Mouse (Mus musculus) forebrain, embryonic 12.5 days (tissue): ENCODE measurements at regions not wholly inside any gene's neighbourhood (a gene's known extent, or its start where the extent isn't known, plus 50 kb on each side); places are given as distances from the start of the nearest gene placed in this dataset.

ENCODE experiments used
- ATAC-seq: fragments of 200-750 bp; cut with Nextera tagmentation; 2 replicates; pipeline ENCODE4 v1.8.0; 2017; ENCODE audit warnings: moderate TSS enrichment; ENCODE audit not compliant: low FRiP score
- H3K27ac ChIP-seq: fragments of 300-500 bp; sonication (generic); 2 replicates; pipeline ENCODE4 v1.5.1; 2016; ENCODE audit warnings: mild to moderate bottlenecking
- H3K27me3 ChIP-seq: fragments of 300-500 bp; sonication (generic); 2 replicates; pipeline ENCODE4 v1.6.1; 2016; ENCODE audit warnings: mild to moderate bottlenecking
- H3K36me3 ChIP-seq: fragments of 300-500 bp; sonication (generic); replicated peaks from 2 replicates; pipeline ENCODE4 v1.6.1; 2016; ENCODE audit warnings: mild to moderate bottlenecking
- H3K4me1 ChIP-seq: fragments of 300-500 bp; sonication (generic); 2 replicates; pipeline ENCODE4 v1.6.1; 2016
- H3K4me2 ChIP-seq: fragments of 300-500 bp; sonication (generic); 2 replicates; pipeline ENCODE4 v1.6.1; 2016; ENCODE audit warnings: mild to moderate bottlenecking, moderate library complexity
- H3K4me3 ChIP-seq: fragments of 300-500 bp; sonication (generic); replicated peaks from 2 replicates; pipeline ENCODE4 v1.5.1; 2016; ENCODE audit warnings: mild to moderate bottlenecking
- H3K9ac ChIP-seq: fragments of 300-500 bp; sonication (generic); 2 replicates; pipeline ENCODE4 v1.6.1; 2016; ENCODE audit warnings: mild to moderate bottlenecking
- H3K9me3 ChIP-seq: fragments of 300-500 bp; sonication (generic); 2 replicates; pipeline ENCODE4 v1.6.1; 2016
- WGBS: fragments of 180-500 bp; shearing (Covaris S2); methylation state at CpG from one replicate; pipeline ENCODE4 v1.1.7; 2016; 5-methylcytosine and 5-hydroxymethylcytosine counted together

DNA sequence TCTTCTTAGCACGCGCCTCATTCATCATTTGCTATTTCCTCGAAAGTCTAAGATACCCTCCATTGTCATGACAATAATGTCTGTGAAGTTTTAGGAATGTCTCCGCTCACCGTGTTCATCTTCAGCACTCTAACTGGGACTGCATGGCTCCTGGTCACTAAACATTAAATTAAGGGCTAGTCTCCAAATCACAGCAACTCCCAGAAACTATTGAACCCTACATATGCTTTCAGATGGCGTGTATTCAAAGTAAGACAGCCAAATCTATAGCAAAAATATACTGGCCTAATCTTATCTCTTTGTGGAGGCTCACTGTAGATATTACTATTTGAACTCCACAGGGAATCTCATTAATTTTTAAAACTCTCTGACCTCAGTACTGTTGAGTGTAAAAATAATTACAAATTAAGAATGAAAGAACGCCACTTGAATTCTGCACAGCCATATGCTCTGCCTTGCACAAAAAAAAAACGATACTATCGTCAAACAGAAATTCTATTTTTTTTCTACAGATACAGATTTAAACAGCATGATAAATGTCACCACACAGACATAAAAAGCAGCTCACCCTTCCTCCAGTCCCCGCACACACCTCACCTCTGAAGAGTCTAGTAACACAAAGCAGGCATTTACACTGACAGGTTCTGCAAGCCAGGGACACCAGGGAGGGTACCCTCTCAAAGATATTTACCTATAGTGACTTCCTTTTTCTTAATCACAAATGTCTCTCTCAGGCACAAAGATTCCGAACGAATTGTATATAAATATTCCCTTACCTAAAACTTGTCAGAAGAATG is 558.2 kb downstream of the Nedd1 start:
- no peaks in the 10 kb centered on the region for H3K9me3 ChIP-seq
- peak overlapping the region; percentile 94 for H3K27ac ChIP-seq
- peak overlapping the region; percentile 75 for H3K9ac ChIP-seq
- H3K4me1 ChIP-seq: peaks cover 16% of the 10 kb centered on the region
- peak overlapping the region; percentile 53 for H3K4me3 ChIP-seq
- H3K36me3 ChIP-seq: no peaks in the 10 kb centered on the region
- peak overlapping the region; percentile 70 for H3K4me2 ChIP-seq
- H3K27me3 ChIP-seq: peaks cover 21% of the 10 kb centered on the region
- no peak for ATAC-seq
- 21% methylated on average over 12 of the region's 12 CpGs for WGBS

GRCm38 (mm10) chr10:92163071-92163504 is 559.1 kb downstream of the Nedd1 start:
- Histone ChIP-seq H3K27ac (peak overlapping the region; percentile 94), H3K9me3 (no peaks in the 10 kb centered on the region), H3K27me3 (peaks cover 21% of the 10 kb centered on the region), H3K4me2 (peak overlapping the region; percentile 70), H3K36me3 (no peaks in the 10 kb centered on the region), H3K9ac (peak overlapping the region; percentile 75), H3K4me1 (peaks cover 16% of the 10 kb centered on the region), H3K4me3 (peak overlapping the region; percentile 53)
- WGBS: 0% methylated on average over 7 of the region's 7 CpGs
- ATAC-seq: peak; percentile 69

DNA sequence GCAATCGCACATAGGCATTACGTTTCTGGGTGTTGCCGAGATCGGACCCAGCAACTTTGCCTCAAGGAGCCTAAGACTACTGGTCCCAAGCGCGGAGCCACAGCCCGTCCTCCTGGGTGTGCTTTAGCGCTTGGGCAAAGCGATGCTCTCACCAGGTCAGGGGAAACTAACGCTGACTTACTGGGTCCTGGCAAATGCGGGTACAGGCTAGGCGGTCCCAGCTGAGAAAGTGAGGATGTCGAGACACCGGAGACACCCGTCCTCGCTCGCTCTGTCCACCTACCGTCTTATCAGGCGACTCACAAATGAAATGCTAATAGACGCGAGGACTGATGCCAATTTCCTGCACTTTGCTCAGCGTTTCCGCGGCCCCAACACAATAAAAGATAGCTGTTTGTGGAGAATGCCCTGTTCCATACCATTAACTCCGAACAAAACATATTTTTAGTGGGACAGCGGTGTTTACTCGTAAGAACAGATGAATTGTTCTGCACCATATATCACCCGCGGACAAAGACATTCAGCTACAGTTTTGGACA is 559.7 kb downstream of the Nedd1 start:
- H3K4me1 ChIP-seq: peaks cover 19% of the 10 kb centered on the region
- WGBS: under 1% methylated on average over 29 of the region's 29 CpGs
- peak; percentile 36; the same call in 1 of the 2 replicates for ATAC-seq

GRCm38 (mm10) chr10:92161501-92161900 is 560.7 kb downstream of the Nedd1 start:
- Histone ChIP-seq H3K9me3 (no peaks in the 10 kb centered on the region), H3K4me2 (peak overlapping the region; percentile 53), H3K27ac (peak overlapping the region; percentile 85), H3K9ac (peak overlapping the region; percentile 50; the same call in 1 of the 2 replicates), H3K4me3 (peak overlapping the region; percentile 38), H3K27me3 (peaks cover 17% of the 10 kb centered on the region), H3K36me3 (no peaks in the 10 kb centered on the region), H3K4me1 (peaks cover 18% of the 10 kb centered on the region)
- no peak for ATAC-seq
- 1% methylated on average over 9 of the region's 9 CpGs for WGBS

More for the DNA sequence above, 559.7 kb downstream of the Nedd1 start:
- Histone ChIP-seq H3K9ac (peak overlapping the region; percentile 75), H3K27ac (peak overlapping the region; percentile 94), H3K4me2 (peak overlapping the region; percentile 70), H3K9me3 (no peaks in the 10 kb centered on the region), H3K4me3 (peak overlapping the region; percentile 53), H3K27me3 (peaks cover 21% of the 10 kb centered on the region), H3K36me3 (no peaks in the 10 kb centered on the region)

- H3K36me3 ChIP-seq: 0 out of 2 replicates have a peak, but pooled peaks cover 3% of the 10 kb centered on the region
- H3K9me3 ChIP-seq: no peaks in the 10 kb centered on the region
- H3K4me2 ChIP-seq: no peak overlapping the region
- 83% methylated on average over 3 of the region's 3 CpGs for WGBS
- H3K27me3 ChIP-seq: no peaks in the 10 kb centered on the region
- H3K9ac ChIP-seq: no peak overlapping the region
- 0 out of 2 replicates have a peak, but pooled peaks cover 5% of the 10 kb centered on the region for H3K4me1 ChIP-seq
- no peak overlapping the region for H3K27ac ChIP-seq
- no peak overlapping the region for H3K4me3 ChIP-seq
- no peak for ATAC-seq
Observed at GRCm38 (mm10) chr10:92146263-92146662, 576.0 kb downstream of the Nedd1 start.

- H3K27ac ChIP-seq: no peak overlapping the region
- no peaks in the 10 kb centered on the region for H3K27me3 ChIP-seq
- peaks cover 27% of the 10 kb centered on the region for H3K36me3 ChIP-seq
- no peak for ATAC-seq
- H3K9me3 ChIP-seq: no peaks in the 10 kb centered on the region
- no peak overlapping the region for H3K4me3 ChIP-seq
- peaks cover 2% of the 10 kb centered on the region; the same call in 1 of the 2 replicates for H3K4me1 ChIP-seq
- no peak overlapping the region for H3K9ac ChIP-seq
- WGBS: 85% methylated on average over 5 of the region's 5 CpGs
- no peak overlapping the region for H3K4me2 ChIP-seq
Observed at GRCm38 (mm10) chr10:92135521-92135920, 586.7 kb downstream of the Nedd1 start.

DNA sequence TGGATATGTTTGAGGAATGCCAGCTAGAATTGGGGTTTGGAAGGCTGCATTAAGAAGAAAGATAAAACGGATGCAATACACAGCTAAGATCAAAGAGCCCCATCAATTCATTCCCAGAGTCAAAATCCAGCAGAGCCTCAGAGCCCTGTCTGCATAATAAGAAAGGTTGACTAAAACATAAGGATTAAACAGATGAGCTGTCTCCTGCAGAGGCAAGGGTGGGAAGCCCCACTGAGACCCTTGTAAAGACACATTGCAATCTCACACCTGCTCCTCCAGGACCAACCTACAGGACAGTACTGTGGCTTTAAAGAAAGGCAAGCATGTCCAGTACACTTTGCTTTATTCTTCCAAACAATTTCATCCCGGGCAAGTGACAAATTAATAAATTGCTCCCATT is 609.4 kb downstream of the Nedd1 start:
- WGBS: 20% methylated on average over 2 of the region's 2 CpGs
- H3K9ac ChIP-seq: no peak overlapping the region
- no peaks in the 10 kb centered on the region for H3K9me3 ChIP-seq
- no peak overlapping the region for H3K4me3 ChIP-seq
- peaks cover 15% of the 10 kb centered on the region for H3K36me3 ChIP-seq
- no peak overlapping the region for H3K4me2 ChIP-seq
- peaks cover 8% of the 10 kb centered on the region; the same call in 1 of the 2 replicates for H3K4me1 ChIP-seq
- ATAC-seq: peak; percentile 20; the same call in 1 of the 2 replicates
- H3K27me3 ChIP-seq: no peaks in the 10 kb centered on the region
- no peak overlapping the region for H3K27ac ChIP-seq

- H3K4me3 ChIP-seq: no peak overlapping the region
- H3K36me3 ChIP-seq: peaks cover 13% of the 10 kb centered on the region; the same call in 1 of the 2 replicates
- no peaks in the 10 kb centered on the region for H3K9me3 ChIP-seq
- no peak overlapping the region for H3K9ac ChIP-seq
- H3K27me3 ChIP-seq: no peaks in the 10 kb centered on the region
- no peak overlapping the region for H3K27ac ChIP-seq
- peaks cover 15% of the 10 kb centered on the region for H3K4me1 ChIP-seq
- no peak for ATAC-seq
- whole genome bisulfite sequencing: 92% methylated on average over 6 of the region's 6 CpGs
- no peak overlapping the region for H3K4me2 ChIP-seq
Observed at GRCm38 (mm10) chr10:92106331-92106730, 615.9 kb downstream of the Nedd1 start.

DNA sequence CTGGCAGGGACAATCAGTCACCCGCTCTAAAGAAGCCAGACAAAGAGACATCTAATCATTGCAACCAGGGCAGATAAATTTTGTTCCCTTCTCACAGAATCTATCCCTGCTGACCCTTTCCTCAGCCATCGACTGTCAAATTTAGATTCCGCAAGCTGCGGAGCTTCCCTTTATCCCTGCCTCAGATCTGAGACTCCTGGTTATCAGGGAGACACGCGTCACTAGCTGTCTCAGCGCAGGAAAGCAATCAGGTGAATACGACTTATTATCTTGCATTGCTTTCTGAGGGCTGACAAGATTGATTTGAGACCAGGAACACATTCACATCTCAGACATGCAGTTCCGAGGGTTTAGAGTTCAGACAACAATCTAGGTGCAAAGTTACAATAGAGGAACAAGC is 618.3 kb downstream of the Nedd1 start:
- no peaks in the 10 kb centered on the region for H3K9me3 ChIP-seq
- H3K4me2 ChIP-seq: no peak overlapping the region
- peak overlapping the region; percentile 72 for H3K27ac ChIP-seq
- WGBS: 59% methylated on average over 9 of the region's 9 CpGs
- H3K4me3 ChIP-seq: no peak overlapping the region
- H3K4me1 ChIP-seq: peaks cover 17% of the 10 kb centered on the region
- no peak overlapping the region for H3K9ac ChIP-seq
- H3K36me3 ChIP-seq: peaks cover 7% of the 10 kb centered on the region; the same call in 1 of the 2 replicates
- H3K27me3 ChIP-seq: no peaks in the 10 kb centered on the region
- no peak for ATAC-seq

- peaks cover 21% of the 10 kb centered on the region for H3K4me1 ChIP-seq
- H3K4me3 ChIP-seq: no peak overlapping the region
- peaks cover 4% of the 10 kb centered on the region; the same call in 1 of the 2 replicates for H3K36me3 ChIP-seq
- no peaks in the 10 kb centered on the region for H3K9me3 ChIP-seq
- H3K4me2 ChIP-seq: no peak overlapping the region
- ATAC-seq: peak; percentile 68
- H3K27ac ChIP-seq: peak overlapping the region; percentile 36; the same call in 1 of the 2 replicates
- no peaks in the 10 kb centered on the region for H3K27me3 ChIP-seq
- no peak overlapping the region for H3K9ac ChIP-seq
- 37% methylated on average over 4 of the region's 4 CpGs for WGBS
Observed at GRCm38 (mm10) chr10:92102755-92103154, 619.5 kb downstream of the Nedd1 start.

DNA sequence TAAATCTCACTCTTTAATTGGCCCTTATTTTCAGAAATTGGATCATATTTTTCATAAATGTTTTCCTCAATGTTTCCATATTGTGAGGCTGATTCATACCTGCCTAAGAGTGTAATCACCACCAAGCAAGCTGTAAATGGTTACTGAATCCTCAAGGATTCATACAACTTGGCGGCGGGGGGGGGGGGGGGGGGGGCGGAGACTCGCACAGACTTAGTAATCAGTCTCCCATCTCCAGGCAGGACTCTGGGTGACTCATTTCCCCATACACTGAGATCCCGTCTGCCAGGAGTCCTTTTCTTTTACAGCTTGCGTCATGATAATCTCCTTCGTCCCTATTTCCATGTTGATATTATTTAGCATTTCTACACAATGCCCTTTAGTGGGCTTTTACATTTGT is 624.7 kb downstream of the Nedd1 start:
- H3K27me3 ChIP-seq: no peaks in the 10 kb centered on the region
- H3K4me3 ChIP-seq: no peak overlapping the region
- H3K9ac ChIP-seq: no peak overlapping the region
- H3K36me3 ChIP-seq: 0 out of 2 replicates have a peak, but pooled peaks cover 5% of the 10 kb centered on the region
- no peak overlapping the region for H3K4me2 ChIP-seq
- peaks cover 15% of the 10 kb centered on the region for H3K4me1 ChIP-seq
- WGBS: 12% methylated on average over 7 of the region's 7 CpGs
- no peak overlapping the region for H3K27ac ChIP-seq
- ATAC-seq: 0 out of 2 replicates have a peak, but pooled peaks have one; percentile 30
- H3K9me3 ChIP-seq: no peaks in the 10 kb centered on the region

- WGBS: 46% methylated on average over 4 of the region's 4 CpGs
- Histone ChIP-seq H3K36me3 (0 out of 2 replicates have a peak, but pooled peaks cover 5% of the 10 kb centered on the region), H3K4me3 (no peak overlapping the region), H3K27me3 (no peaks in the 10 kb centered on the region), H3K4me1 (peaks cover 19% of the 10 kb centered on the region), H3K9ac (no peak overlapping the region), H3K9me3 (no peaks in the 10 kb centered on the region), H3K27ac (no peak overlapping the region), H3K4me2 (no peak overlapping the region)
- peak; percentile 50; the same call in 1 of the 2 replicates for ATAC-seq
Observed at GRCm38 (mm10) chr10:92097081-92097480, 625.1 kb downstream of the Nedd1 start.
